8 mouse cellular contexts compared by ENCODE assay signal in the genomic region with DNA sequence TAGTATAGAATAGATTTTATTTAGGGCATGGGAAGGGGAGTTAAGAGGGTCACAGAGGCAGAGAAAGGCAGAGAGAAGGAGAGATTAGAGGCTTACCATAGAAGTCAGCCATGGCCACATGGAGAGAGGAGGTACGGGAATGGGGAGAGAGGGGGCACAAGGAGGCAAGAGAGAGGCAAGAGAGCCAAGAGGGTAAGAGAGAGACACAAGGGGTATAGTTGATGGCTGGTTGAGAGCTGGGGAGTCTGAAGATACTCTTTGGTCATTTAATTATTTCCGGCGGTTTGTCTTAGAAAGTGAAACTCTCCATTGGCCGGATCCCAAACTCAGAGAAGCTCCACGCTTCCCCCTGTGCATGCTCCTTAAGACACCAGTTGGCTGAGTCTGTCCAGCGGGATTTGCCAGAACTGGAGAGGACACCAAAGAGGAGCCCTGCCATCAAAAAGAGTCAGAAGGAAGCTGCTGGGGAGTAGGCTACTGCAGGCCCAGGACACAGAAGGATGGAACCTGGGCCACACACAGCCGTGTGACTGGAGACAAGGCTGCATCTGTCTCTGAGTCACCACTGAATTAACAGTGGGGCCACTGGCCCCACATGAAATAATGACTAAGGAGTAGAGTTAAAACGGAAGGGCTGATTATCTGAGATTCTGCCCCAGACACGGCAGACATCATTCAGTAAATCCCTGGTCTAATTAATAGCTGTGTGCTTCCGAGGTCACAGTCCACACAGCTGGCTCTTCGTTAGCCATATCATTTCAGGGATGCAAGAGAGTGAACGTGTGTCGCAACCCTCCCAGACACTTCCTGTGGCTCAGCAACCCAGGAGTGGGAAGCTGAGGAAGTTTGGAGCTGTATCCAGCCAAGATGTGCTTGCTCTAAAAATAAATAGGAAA. TPM values are rescaled to one million over a fixed set of nuclear protein-coding genes. Genes with fewer than 3 reads are reported as not detected.
A peak's percentile ranks its signal among the peaks of the same experiment; 100 is the strongest.
DNase-seq lines count a peak whose midpoint lies in the region; ATAC-seq lines count a peak whose summit lies in the region.

No protein-coding gene starts in this region.

- no peaks in the 10 kb centered on the region for H3K36me3 ChIP-seq in midbrain, embryonic 11.5 days (ENCODE audit: control insufficient read depth, insufficient read depth, low read length)
- H3K36me3 ChIP-seq in midbrain, embryonic 16.5 days (ENCODE audit: control insufficient read depth, insufficient read depth, low read length): no peaks in the 10 kb centered on the region

- 0 out of 2 replicates have a peak, but pooled peaks have one; percentile 19 for ATAC-seq in midbrain, embryonic 11.5 days (ENCODE audit: low FRiP score)
- ATAC-seq in midbrain, embryonic 16.5 days: no peak
- ATAC-seq in erythroblast, adult 5-6 weeks (replicated peaks; ENCODE audit: low FRiP score, poor library complexity, severe bottlenecking): no peak

- H3K9me3 ChIP-seq in midbrain, embryonic 11.5 days (ENCODE audit: control insufficient read depth, low read length): no peaks in the 10 kb centered on the region
- H3K9me3 ChIP-seq in midbrain, embryonic 16.5 days (replicated peaks; ENCODE audit: control insufficient read depth, low read length, poor library complexity, severe bottlenecking): no peaks in the 10 kb centered on the region

- H3K27ac ChIP-seq in midbrain, embryonic 11.5 days (ENCODE audit: low read depth, low read length): peak overlapping the region; percentile 12; the same call in 1 of the 2 replicates
- H3K27ac ChIP-seq in midbrain, embryonic 16.5 days (ENCODE audit: low read length): no peak overlapping the region

- 64% methylated on average over 13 of the region's 13 CpGs for WGBS in midbrain, embryonic 11.5 days
- WGBS in midbrain, embryonic 16.5 days: 36% methylated on average over 13 of the region's 13 CpGs

- DNase-seq in midbrain, embryonic 11.5 days (ENCODE audit: low spot score, missing footprints): peak; percentile 82
- DNase-seq in heart, adult 9 months (ENCODE audit: low spot score in 2 of 2): peak; percentile 66 to 69
- DNase-seq in kidney, postnatal 4 days: peak; percentile 43 to 53
- DNase-seq in layer of hippocampus, adult 9-10 months (ENCODE audit: low spot score): no peak
- DNase-seq in frontal cortex, postnatal 10 days (ENCODE audit: low spot score in 2 of 2): no peak
- no peak for DNase-seq in cerebellum, postnatal 25 days

- H3K9ac ChIP-seq in midbrain, embryonic 11.5 days (ENCODE audit: low read length): no peak overlapping the region
- H3K9ac ChIP-seq in midbrain, embryonic 16.5 days (ENCODE audit: low read depth, low read length): no peak overlapping the region

- H3K4me2 ChIP-seq in midbrain, embryonic 11.5 days: no peak overlapping the region
- no peak overlapping the region for H3K4me2 ChIP-seq in midbrain, embryonic 16.5 days (ENCODE audit: low read length)

- peaks cover 7% of the 10 kb centered on the region; the same call in 1 of the 2 replicates for H3K4me1 ChIP-seq in midbrain, embryonic 11.5 days (ENCODE audit: control insufficient read depth, insufficient read depth, low read length)
- peaks cover 6% of the 10 kb centered on the region; the same call in 1 of the 2 replicates for H3K4me1 ChIP-seq in midbrain, embryonic 16.5 days (ENCODE audit: control insufficient read depth, insufficient read depth, low read length)

- no peak overlapping the region for H3K4me3 ChIP-seq in midbrain, embryonic 11.5 days (ENCODE audit: low read depth, low read length)
- H3K4me3 ChIP-seq in midbrain, embryonic 16.5 days (ENCODE audit: low read depth, low read length): no peak overlapping the region

- H3K27me3 ChIP-seq in midbrain, embryonic 11.5 days (ENCODE audit: control insufficient read depth, insufficient read depth, low read length): no peaks in the 10 kb centered on the region
- H3K27me3 ChIP-seq in midbrain, embryonic 16.5 days (ENCODE audit: control insufficient read depth, insufficient read depth, low read depth, low read length): no peaks in the 10 kb centered on the region

RNA-seq across cellular contexts. Expression of gene Plekhs1, which starts 24.2 kb away (rescaled TPM):
- 0.10 and 0.19 TPM in 2 replicates for polyA plus RNA-seq in midbrain, embryonic 11.5 days (2014; fragmentation: Nextera tagmentation; extraction: Ambion mirVana)
- 0.09 and 0.29 TPM in 2 replicates for polyA plus RNA-seq in midbrain, embryonic 16.5 days (2015; fragmentation: Nextera tagmentation; extraction: Ambion mirVana)
- not detected in 2 replicates for total RNA-seq in erythroblast, adult 5-6 weeks (2015; ENCODE audit: low replicate concordance)
- 0.28 TPM in 1 of 2 replicates, not detected in the other for total RNA-seq in erythroblast, adult 5-6 weeks (2017; ENCODE audit: low replicate concordance)

Comparison
In these comparisons a context has a peak if more than half of its experiments do, and no peak if none do; other contexts are left out.
1. DNase-seq: peak in midbrain, embryonic 11.5 days (single experiment), heart, adult 9 months (2 of 2) and kidney, postnatal 4 days (2 of 2); none in layer of hippocampus, adult 9-10 months (single experiment), frontal cortex, postnatal 10 days (0 of 2) and cerebellum, postnatal 25 days (0 of 2).